ENCODE assay signal across 8 mouse cellular contexts in genomic region chr3:40530845-40531244, GRCm38 (mm10). TPM values are rescaled to one million over a fixed set of nuclear protein-coding genes. Genes with fewer than 3 reads are reported as not detected.
DNase-seq lines count a peak whose midpoint lies in the region; ATAC-seq lines count a peak whose summit lies in the region.

No protein-coding gene starts in this region.

- no peaks in the 10 kb centered on the region for H3K36me3 ChIP-seq in heart, embryonic 12.5 days
- H3K36me3 ChIP-seq in embryonic facial prominence, embryonic 13.5 days: no peaks in the 10 kb centered on the region
- H3K36me3 ChIP-seq in intestine, embryonic 15.5 days: no peaks in the 10 kb centered on the region
- no peaks in the 10 kb centered on the region for H3K36me3 ChIP-seq in midbrain, embryonic 15.5 days (replicated peaks)

- peaks cover 3% of the 10 kb centered on the region; the same call in 1 of the 2 replicates for H3K9me3 ChIP-seq in heart, embryonic 12.5 days (replicated peaks)
- no peaks in the 10 kb centered on the region for H3K9me3 ChIP-seq in embryonic facial prominence, embryonic 13.5 days
- no peaks in the 10 kb centered on the region for H3K9me3 ChIP-seq in intestine, embryonic 15.5 days
- no peaks in the 10 kb centered on the region for H3K9me3 ChIP-seq in midbrain, embryonic 15.5 days

- WGBS in heart, embryonic 12.5 days: 28% methylated on average over 5 of the region's 7 CpGs
- WGBS in embryonic facial prominence, embryonic 13.5 days: 9% methylated on average over 7 of the region's 7 CpGs
- WGBS in intestine, embryonic 15.5 days: 24% methylated on average over 7 of the region's 7 CpGs
- WGBS in midbrain, embryonic 15.5 days: 10% methylated on average over 7 of the region's 7 CpGs

- peak overlapping the region; percentile 98 for H3K4me2 ChIP-seq in heart, embryonic 12.5 days
- peak overlapping the region; percentile 99 for H3K4me2 ChIP-seq in embryonic facial prominence, embryonic 13.5 days
- H3K4me2 ChIP-seq in intestine, embryonic 15.5 days (replicated peaks): peak overlapping the region; percentile 99
- peak overlapping the region; percentile 100 for H3K4me2 ChIP-seq in midbrain, embryonic 15.5 days

- ATAC-seq in heart, embryonic 12.5 days (ENCODE audit: insufficient number of reproducible peaks, low FRiP score): peak; percentile 16; the same call in 1 of the 2 replicates
- no peak for ATAC-seq in embryonic facial prominence, embryonic 13.5 days (ENCODE audit: insufficient number of reproducible peaks, insufficient read depth, low FRiP score, low TSS enrichment, low read depth)
- ATAC-seq in intestine, embryonic 15.5 days: peak; percentile 5; the same call in 1 of the 2 replicates
- no peak; the same call in 1 of the 2 replicates for ATAC-seq in midbrain, embryonic 15.5 days (replicated peaks)

- peak overlapping the region; percentile 55 for H3K4me3 ChIP-seq in heart, embryonic 12.5 days
- H3K4me3 ChIP-seq in embryonic facial prominence, embryonic 13.5 days: peak overlapping the region; percentile 61
- H3K4me3 ChIP-seq in intestine, embryonic 15.5 days (replicated peaks): peak overlapping the region; percentile 44
- peak overlapping the region; percentile 59 for H3K4me3 ChIP-seq in midbrain, embryonic 15.5 days

- peaks cover 31% of the 10 kb centered on the region for H3K27me3 ChIP-seq in heart, embryonic 12.5 days (replicated peaks)
- peaks cover 60% of the 10 kb centered on the region for H3K27me3 ChIP-seq in embryonic facial prominence, embryonic 13.5 days
- H3K27me3 ChIP-seq in intestine, embryonic 15.5 days (replicated peaks): peaks cover 18% of the 10 kb centered on the region
- H3K27me3 ChIP-seq in midbrain, embryonic 15.5 days (replicated peaks): peaks cover 20% of the 10 kb centered on the region; the same call in 1 of the 2 replicates

- H3K4me1 ChIP-seq in heart, embryonic 12.5 days (replicated peaks): peaks cover 16% of the 10 kb centered on the region
- H3K4me1 ChIP-seq in embryonic facial prominence, embryonic 13.5 days: peaks cover 21% of the 10 kb centered on the region
- H3K4me1 ChIP-seq in intestine, embryonic 15.5 days (replicated peaks): peaks cover 9% of the 10 kb centered on the region; the same call in 1 of the 2 replicates
- peaks cover 23% of the 10 kb centered on the region for H3K4me1 ChIP-seq in midbrain, embryonic 15.5 days

- peak overlapping the region; percentile 69; the same call in 1 of the 2 replicates for H3K9ac ChIP-seq in heart, embryonic 12.5 days
- H3K9ac ChIP-seq in embryonic facial prominence, embryonic 13.5 days: peak overlapping the region; percentile 69; the same call in 1 of the 2 replicates
- no peak overlapping the region; the same call in 1 of the 2 replicates for H3K9ac ChIP-seq in intestine, embryonic 15.5 days
- no peak overlapping the region for H3K9ac ChIP-seq in midbrain, embryonic 15.5 days

- no peak overlapping the region for H3K27ac ChIP-seq in heart, embryonic 12.5 days (ENCODE audit: poor library complexity, severe bottlenecking)
- no peak overlapping the region for H3K27ac ChIP-seq in embryonic facial prominence, embryonic 13.5 days
- H3K27ac ChIP-seq in intestine, embryonic 15.5 days: no peak overlapping the region
- no peak overlapping the region for H3K27ac ChIP-seq in midbrain, embryonic 15.5 days

- DNase-seq in heart, postnatal 4 days: no peak
- no peak for DNase-seq in frontal cortex, postnatal 10 days (ENCODE audit: low spot score in 2 of 2)
- no peak for DNase-seq in urinary bladder, adult 2 months (ENCODE audit: low spot score)
- DNase-seq in MN1 (ENCODE audit: low spot score): no peak

RNA-seq across cellular contexts. Expression of gene Intu, which starts 0.2 kb away (rescaled TPM):
- polyA plus RNA-seq in heart, embryonic 12.5 days (2016; fragmentation: Nextera tagmentation; extraction: Ambion mirVana): 3.9 and 4.3 TPM in 2 replicates
- total RNA-seq in heart, postnatal 4 days (2021): 1 to 10 TPM; 7.0 to 7.6 TPM
- 3.7 and 3.9 TPM in 2 replicates for polyA plus RNA-seq in embryonic facial prominence, embryonic 13.5 days (2015; fragmentation: Nextera tagmentation; extraction: Ambion mirVana)
- polyA plus RNA-seq in intestine, embryonic 15.5 days (2015; fragmentation: Nextera tagmentation; extraction: Ambion mirVana): 1.9 and 2.2 TPM in 2 replicates
- polyA plus RNA-seq in midbrain, embryonic 15.5 days (2015; fragmentation: Nextera tagmentation; extraction: Ambion mirVana): 3.2 and 3.7 TPM in 2 replicates
- polyA plus RNA-seq in urinary bladder, adult 2 months (2012; rRNA removed): 2.7 and 3.2 TPM in 2 replicates

Comparison
In these comparisons a context has a peak if more than half of its experiments do, and no peak if none do; other contexts are left out.
1. ATAC-seq: peak in heart, embryonic 12.5 days (single experiment) and intestine, embryonic 15.5 days (single experiment); none in embryonic facial prominence, embryonic 13.5 days (single experiment) and midbrain, embryonic 15.5 days (single experiment).
2. H3K9ac ChIP-seq: peak in heart, embryonic 12.5 days (single experiment) and embryonic facial prominence, embryonic 13.5 days (single experiment); none in intestine, embryonic 15.5 days (single experiment) and midbrain, embryonic 15.5 days (single experiment).
3. Peak in every context shown above with its lines, with median percentiles within 50 percentile points of each other: H3K4me2 ChIP-seq and H3K4me3 ChIP-seq.